Mouse (Mus musculus): Measurements from ENCODE around the gene Anks1b. TPM values are rescaled to one million over a fixed set of nuclear protein-coding genes. Genes with fewer than 3 reads are reported as not detected.

Gene Anks1b
- polyA plus RNA-seq, 1 experiment from 2014 or later = 3.7 TPM

- Histone ChIP-seq H3K4me1 (ENCODE audit: control insufficient read depth, insufficient read depth, low read length) (no peaks in the 10 kb centered on the region), H3K4me2 (no peak overlapping the region), H3K4me3 (ENCODE audit: low read depth, low read length) (no peak overlapping the region), H3K9ac (ENCODE audit: low read length) (no peak overlapping the region), H3K27me3 (ENCODE audit: control insufficient read depth, insufficient read depth, low read length) (no peaks in the 10 kb centered on the region), H3K27ac (ENCODE audit: low read depth, low read length) (no peak overlapping the region), H3K36me3 (ENCODE audit: control insufficient read depth, insufficient read depth, low read length) (no peaks in the 10 kb centered on the region), H3K9me3 (ENCODE audit: control insufficient read depth, low read length) (no peaks in the 10 kb centered on the region)
- 88% methylated on average over 8 of the region's 8 CpGs for WGBS
- no peak for DNase-seq (ENCODE audit: low spot score, missing footprints)
- no peak for ATAC-seq (ENCODE audit: low FRiP score)
These were observed 935.5 kb downstream of the Anks1b start for GRCm38 (mm10) chr10:90808616-90809310.

DNA sequence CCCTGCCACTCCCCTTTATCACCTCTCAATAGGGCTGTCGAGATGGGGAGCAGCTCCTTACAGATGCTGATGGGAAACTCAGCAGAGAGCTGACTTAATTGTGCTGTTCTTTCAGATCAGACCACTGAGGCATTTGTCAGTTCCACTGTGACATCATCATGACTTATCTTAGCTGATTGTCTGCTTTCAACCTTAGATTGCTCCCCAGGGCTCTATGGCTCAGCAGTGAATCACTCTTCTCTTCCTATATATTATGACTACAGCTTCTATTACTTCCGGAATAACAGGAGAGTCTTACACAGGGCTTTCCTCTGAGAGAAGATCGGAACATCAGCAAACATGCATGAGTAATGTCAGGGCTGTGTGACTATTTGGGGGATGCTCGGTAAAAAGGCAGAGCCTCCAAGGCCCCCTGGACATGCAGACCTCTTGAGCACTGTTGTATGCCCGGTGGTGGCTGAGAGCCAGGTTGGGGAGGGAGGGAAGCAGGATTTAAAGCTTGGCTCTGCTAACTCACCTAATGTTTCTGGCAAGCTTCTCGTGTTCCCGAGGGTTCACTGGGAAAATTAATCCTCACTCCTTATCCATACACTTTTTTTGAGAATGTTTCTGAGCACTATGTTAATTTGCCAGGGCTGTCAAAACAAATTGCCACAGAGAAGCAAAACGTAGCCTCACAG, 936.7 kb downstream of the Anks1b start:
- Histone ChIP-seq H3K4me3 (ENCODE audit: low read depth, low read length) (no peak overlapping the region), H3K36me3 (ENCODE audit: control insufficient read depth, insufficient read depth, low read length) (no peaks in the 10 kb centered on the region), H3K9me3 (ENCODE audit: control insufficient read depth, low read length) (no peaks in the 10 kb centered on the region), H3K27ac (ENCODE audit: low read depth, low read length) (no peak overlapping the region), H3K27me3 (ENCODE audit: control insufficient read depth, insufficient read depth, low read length) (no peaks in the 10 kb centered on the region), H3K4me1 (ENCODE audit: control insufficient read depth, insufficient read depth, low read length) (no peaks in the 10 kb centered on the region), H3K9ac (ENCODE audit: low read length) (no peak overlapping the region), H3K4me2 (no peak overlapping the region)
- WGBS = 37% methylated on average over 8 of the region's 8 CpGs
- ATAC-seq (ENCODE audit: low FRiP score) = no peak
- DNase-seq (ENCODE audit: low spot score, missing footprints) = no peak

DNA sequence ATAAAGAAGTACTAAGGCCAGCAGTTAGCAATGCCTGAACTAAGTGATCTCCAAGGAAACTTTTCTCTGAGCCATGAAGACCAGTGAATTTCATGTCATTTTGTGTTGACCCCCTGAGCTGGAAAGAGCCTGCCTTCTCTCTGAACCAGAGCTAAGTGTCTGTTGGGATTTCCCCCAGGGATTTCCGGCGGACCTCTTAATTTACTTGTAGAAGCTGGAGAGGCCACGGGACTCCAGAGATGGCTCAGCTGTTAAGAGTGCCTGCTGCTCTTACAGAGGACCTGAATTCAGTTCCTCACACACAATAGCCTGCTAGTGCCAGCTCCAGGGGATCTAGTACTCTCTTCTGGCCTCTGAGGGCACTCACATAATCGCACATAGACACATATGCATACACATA, 938.1 kb downstream of the Anks1b start:
- no peaks in the 10 kb centered on the region for H3K4me1 ChIP-seq (ENCODE audit: control insufficient read depth, insufficient read depth, low read length)
- no peaks in the 10 kb centered on the region for H3K36me3 ChIP-seq (ENCODE audit: control insufficient read depth, insufficient read depth, low read length)
- H3K9ac ChIP-seq (ENCODE audit: low read length) = no peak overlapping the region
- no peak overlapping the region for H3K27ac ChIP-seq (ENCODE audit: low read depth, low read length)
- H3K27me3 ChIP-seq (ENCODE audit: control insufficient read depth, insufficient read depth, low read length) = no peaks in the 10 kb centered on the region
- H3K4me3 ChIP-seq (ENCODE audit: low read depth, low read length) = no peak overlapping the region
- 85% methylated on average over 4 of the region's 4 CpGs for WGBS
- no peak overlapping the region for H3K4me2 ChIP-seq
- ATAC-seq (ENCODE audit: low FRiP score) = no peak
- DNase-seq (ENCODE audit: low spot score, missing footprints) = no peak
- H3K9me3 ChIP-seq (ENCODE audit: control insufficient read depth, low read length) = no peaks in the 10 kb centered on the region

DNA sequence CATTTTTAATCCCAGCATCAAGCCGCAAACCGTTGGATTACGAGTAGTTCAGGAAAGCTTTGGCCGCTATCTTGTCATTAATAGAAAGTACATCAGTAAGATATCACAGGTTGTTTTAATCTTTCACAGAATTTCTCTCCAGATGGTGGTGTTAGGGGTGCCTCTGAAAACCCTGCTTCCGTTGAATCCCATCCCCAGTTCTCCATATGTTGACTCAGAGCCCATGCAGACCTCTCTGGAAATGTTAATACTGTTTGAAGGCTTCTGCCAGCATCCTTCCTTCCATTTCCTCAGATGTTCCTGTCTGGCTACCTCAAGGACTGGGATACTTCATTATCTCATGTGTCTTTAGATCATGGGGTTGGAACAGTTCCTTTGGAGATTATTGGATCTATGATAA, 940.0 kb downstream of the Anks1b start:
- no peak for DNase-seq (ENCODE audit: low spot score, missing footprints)
- H3K4me1 ChIP-seq (ENCODE audit: control insufficient read depth, insufficient read depth, low read length) = no peaks in the 10 kb centered on the region
- no peak for ATAC-seq (ENCODE audit: low FRiP score)
- no peak overlapping the region for H3K9ac ChIP-seq (ENCODE audit: low read length)
- H3K9me3 ChIP-seq (ENCODE audit: control insufficient read depth, low read length) = no peaks in the 10 kb centered on the region
- 91% methylated on average over 5 of the region's 5 CpGs for WGBS
- H3K27me3 ChIP-seq (ENCODE audit: control insufficient read depth, insufficient read depth, low read length) = no peaks in the 10 kb centered on the region
- H3K4me3 ChIP-seq (ENCODE audit: low read depth, low read length) = no peak overlapping the region
- no peak overlapping the region for H3K4me2 ChIP-seq
- H3K36me3 ChIP-seq (ENCODE audit: control insufficient read depth, insufficient read depth, low read length) = no peaks in the 10 kb centered on the region
- H3K27ac ChIP-seq (ENCODE audit: low read depth, low read length) = no peak overlapping the region

DNA sequence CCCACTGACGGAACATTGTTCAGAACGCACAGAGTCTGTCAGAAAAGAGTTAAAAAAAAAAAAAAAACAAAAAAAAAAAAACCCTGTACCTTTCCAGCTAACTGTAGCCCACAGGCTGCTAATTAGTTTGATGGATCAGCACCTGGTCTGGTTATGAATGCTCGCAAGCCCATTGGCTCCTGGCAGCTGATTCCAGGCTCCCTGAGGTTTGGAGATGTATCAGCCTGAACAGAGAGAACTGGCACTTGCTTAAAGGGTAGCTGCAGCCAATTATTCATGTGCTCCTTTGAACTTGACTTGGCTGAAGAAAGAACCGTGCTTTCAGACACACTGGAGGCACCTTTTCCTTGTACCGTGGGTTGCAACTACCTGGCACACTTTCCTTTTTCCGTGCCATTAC, 941.1 kb downstream of the Anks1b start:
- Histone ChIP-seq H3K27ac (ENCODE audit: low read depth, low read length) (no peak overlapping the region), H3K27me3 (ENCODE audit: control insufficient read depth, insufficient read depth, low read length) (no peaks in the 10 kb centered on the region), H3K9me3 (ENCODE audit: control insufficient read depth, low read length) (no peaks in the 10 kb centered on the region), H3K36me3 (ENCODE audit: control insufficient read depth, insufficient read depth, low read length) (no peaks in the 10 kb centered on the region), H3K4me1 (ENCODE audit: control insufficient read depth, insufficient read depth, low read length) (0 out of 2 replicates have a peak, but pooled peaks cover 5% of the 10 kb centered on the region), H3K9ac (ENCODE audit: low read length) (no peak overlapping the region), H3K4me2 (no peak overlapping the region), H3K4me3 (ENCODE audit: low read depth, low read length) (no peak overlapping the region)
- ATAC-seq (ENCODE audit: low FRiP score) (no peak), DNase-seq (ENCODE audit: low spot score, missing footprints) (no peak)
- 79% methylated on average over 6 of the region's 6 CpGs for WGBS

- Histone ChIP-seq H3K4me3 (ENCODE audit: low read depth, low read length) (no peak overlapping the region), H3K9me3 (ENCODE audit: control insufficient read depth, low read length) (no peaks in the 10 kb centered on the region), H3K27me3 (ENCODE audit: control insufficient read depth, insufficient read depth, low read length) (no peaks in the 10 kb centered on the region), H3K36me3 (ENCODE audit: control insufficient read depth, insufficient read depth, low read length) (no peaks in the 10 kb centered on the region), H3K27ac (ENCODE audit: low read depth, low read length) (no peak overlapping the region), H3K4me1 (ENCODE audit: control insufficient read depth, insufficient read depth, low read length) (0 out of 2 replicates have a peak, but pooled peaks cover 5% of the 10 kb centered on the region), H3K9ac (ENCODE audit: low read length) (no peak overlapping the region), H3K4me2 (no peak overlapping the region)
- no peak for DNase-seq (ENCODE audit: low spot score, missing footprints)
- 39% methylated on average over 10 of the region's 10 CpGs for WGBS
- ATAC-seq (ENCODE audit: low FRiP score) = no peak
These were observed 945.1 kb downstream of the Anks1b start for GRCm38 (mm10) chr10:90818246-90818937.

DNA sequence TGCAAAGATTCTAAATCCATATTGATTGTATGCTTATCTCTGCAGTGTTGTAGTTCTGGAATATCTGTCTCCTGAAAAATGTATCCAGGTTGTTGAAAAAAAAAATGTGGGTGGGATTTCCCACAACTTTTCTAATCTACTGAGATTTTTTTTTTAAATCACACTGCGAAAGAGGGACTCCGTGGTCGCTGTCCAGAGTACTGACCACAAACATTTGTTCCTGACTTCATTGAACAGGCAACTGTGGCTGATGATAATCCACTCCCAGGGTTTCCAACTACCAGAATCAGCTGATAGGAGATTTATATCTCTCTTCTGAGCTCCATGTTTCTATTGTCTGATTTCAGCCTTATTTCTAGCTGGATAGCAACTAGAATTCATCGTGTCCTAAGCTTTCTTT, 950.1 kb downstream of the Anks1b start:
- H3K4me1 ChIP-seq (ENCODE audit: control insufficient read depth, insufficient read depth, low read length) = 0 out of 2 replicates have a peak, but pooled peaks cover 4% of the 10 kb centered on the region
- H3K9me3 ChIP-seq (ENCODE audit: control insufficient read depth, low read length) = no peaks in the 10 kb centered on the region
- peaks cover 12% of the 10 kb centered on the region for H3K27me3 ChIP-seq (ENCODE audit: control insufficient read depth, insufficient read depth, low read length)
- H3K4me3 ChIP-seq (ENCODE audit: low read depth, low read length) = no peak overlapping the region
- no peak overlapping the region for H3K27ac ChIP-seq (ENCODE audit: low read depth, low read length)
- ATAC-seq (ENCODE audit: low FRiP score) = no peak
- 18% methylated on average over 4 of the region's 4 CpGs for WGBS
- H3K36me3 ChIP-seq (ENCODE audit: control insufficient read depth, insufficient read depth, low read length) = no peaks in the 10 kb centered on the region
- DNase-seq (ENCODE audit: low spot score, missing footprints) = no peak
- no peak overlapping the region for H3K4me2 ChIP-seq
- no peak overlapping the region for H3K9ac ChIP-seq (ENCODE audit: low read length)

DNA sequence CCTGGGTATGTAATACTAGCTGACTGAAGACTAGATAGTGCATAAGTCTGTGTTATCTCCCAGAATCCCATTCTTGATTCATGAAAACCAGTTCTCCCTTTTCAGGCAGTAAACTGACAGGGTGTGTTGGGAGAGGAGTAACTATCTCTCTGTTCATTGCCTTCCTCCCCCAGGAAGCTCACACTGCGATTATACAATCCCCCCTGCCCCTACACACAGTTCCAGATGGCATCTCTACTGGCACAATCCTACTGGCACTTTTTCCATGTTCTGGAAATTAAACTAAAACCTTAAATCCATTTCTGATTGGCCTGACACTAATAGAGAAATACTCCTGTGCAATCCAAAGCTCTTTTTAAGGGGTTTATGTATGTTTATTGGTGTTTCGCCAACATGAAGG, 951.4 kb downstream of the Anks1b start:
- 82% methylated on average over 2 of the region's 2 CpGs for WGBS
- no peaks in the 10 kb centered on the region for H3K9me3 ChIP-seq (ENCODE audit: control insufficient read depth, low read length)

DNA sequence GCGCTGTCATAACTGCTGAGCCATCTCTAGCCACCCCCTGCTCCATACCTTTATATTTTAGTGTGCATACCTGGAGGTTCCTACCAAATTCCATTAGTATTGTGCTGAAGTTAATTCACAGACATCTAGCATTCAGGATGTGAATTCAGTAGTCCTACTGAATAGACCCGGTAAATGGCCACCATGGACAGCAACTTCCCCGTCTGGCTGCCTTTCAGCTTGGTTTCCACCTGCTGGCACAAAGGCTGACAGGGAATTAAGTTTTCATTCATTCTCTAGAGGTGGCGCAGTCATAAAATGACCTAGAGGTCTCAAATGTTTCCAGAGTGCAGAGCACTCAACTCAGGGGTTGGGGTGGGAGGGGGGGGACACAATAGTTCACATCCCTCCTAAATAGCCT, 953.6 kb downstream of the Anks1b start:
- no peak overlapping the region for H3K4me2 ChIP-seq
- H3K27me3 ChIP-seq (ENCODE audit: control insufficient read depth, insufficient read depth, low read length) = peaks cover 39% of the 10 kb centered on the region
- DNase-seq (ENCODE audit: low spot score, missing footprints) (no peak), ATAC-seq (ENCODE audit: low FRiP score) (no peak)
- no peak overlapping the region for H3K4me3 ChIP-seq (ENCODE audit: low read depth, low read length)
- 23% methylated on average over 4 of the region's 4 CpGs for WGBS
- H3K9ac ChIP-seq (ENCODE audit: low read length) = no peak overlapping the region
- no peak overlapping the region for H3K27ac ChIP-seq (ENCODE audit: low read depth, low read length)
- H3K4me1 ChIP-seq (ENCODE audit: control insufficient read depth, insufficient read depth, low read length) = peaks cover 8% of the 10 kb centered on the region
- no peaks in the 10 kb centered on the region for H3K9me3 ChIP-seq (ENCODE audit: control insufficient read depth, low read length)
- H3K36me3 ChIP-seq (ENCODE audit: control insufficient read depth, insufficient read depth, low read length) = no peaks in the 10 kb centered on the region

More for the DNA sequence above, 951.4 kb downstream of the Anks1b start:
- H3K4me3 ChIP-seq (ENCODE audit: low read depth, low read length) = no peak overlapping the region
- H3K27me3 ChIP-seq (ENCODE audit: control insufficient read depth, insufficient read depth, low read length) = peaks cover 19% of the 10 kb centered on the region
- ATAC-seq (ENCODE audit: low FRiP score) (no peak), DNase-seq (ENCODE audit: low spot score, missing footprints) (no peak)
- no peak overlapping the region for H3K27ac ChIP-seq (ENCODE audit: low read depth, low read length)
- H3K4me2 ChIP-seq = no peak overlapping the region
- no peak overlapping the region for H3K9ac ChIP-seq (ENCODE audit: low read length)
- H3K4me1 ChIP-seq (ENCODE audit: control insufficient read depth, insufficient read depth, low read length) = no peaks in the 10 kb centered on the region
- no peaks in the 10 kb centered on the region for H3K36me3 ChIP-seq (ENCODE audit: control insufficient read depth, insufficient read depth, low read length)

Measured in midbrain, embryonic 11.5 days (tissue).